Mouse (Mus musculus) kidney, embryonic 15.5 days (tissue): ENCODE measurements around the gene a. TPM values are rescaled to one million over a fixed set of nuclear protein-coding genes. Genes with fewer than 3 reads are reported as not detected.

ENCODE experiments used
- ATAC-seq: fragments of 200-750 bp; cut with Nextera tagmentation; replicated peaks from 2 replicates; pipeline ENCODE4 v1.8.0; 2017; ENCODE audit warnings: moderate TSS enrichment; ENCODE audit not compliant: low FRiP score
- H3K27ac ChIP-seq: fragments of 300-500 bp; sonication (generic); 2 replicates; pipeline ENCODE4 v1.5.1; 2015; ENCODE audit warnings: mild to moderate bottlenecking, inconsistent platforms
- H3K27me3 ChIP-seq: fragments of 300-500 bp; sonication (generic); 2 replicates; pipeline ENCODE4 v1.6.1; 2015; ENCODE audit warnings: inconsistent platforms
- H3K36me3 ChIP-seq: fragments of 300-500 bp; sonication (generic); 2 replicates; pipeline ENCODE4 v1.6.1; 2015; ENCODE audit warnings: inconsistent platforms
- H3K4me1 ChIP-seq: fragments of 300-500 bp; sonication (generic); 2 replicates; pipeline ENCODE4 v1.6.1; 2015; ENCODE audit warnings: inconsistent platforms
- H3K4me2 ChIP-seq: fragments of 300-500 bp; sonication (generic); 2 replicates; pipeline ENCODE4 v1.6.1; 2015; ENCODE audit warnings: moderate library complexity, mild to moderate bottlenecking, inconsistent platforms
- H3K4me3 ChIP-seq: fragments of 300-500 bp; sonication (generic); replicated peaks from 2 replicates; pipeline ENCODE4 v1.5.1; 2015; ENCODE audit warnings: mild to moderate bottlenecking, inconsistent platforms
- H3K9ac ChIP-seq: fragments of 300-500 bp; sonication (generic); 2 replicates; pipeline ENCODE4 v1.6.1; 2015; ENCODE audit warnings: mild to moderate bottlenecking, inconsistent platforms
- H3K9me3 ChIP-seq: fragments of 300-500 bp; sonication (generic); replicated peaks from 2 replicates; pipeline ENCODE4 v1.6.1; 2016; ENCODE audit warnings: inconsistent platforms
- WGBS: fragments of 180-500 bp; shearing (Covaris S2); methylation state at CpG from one replicate; pipeline ENCODE4 v1.1.7; 2015; ENCODE audit warnings: mixed read lengths; 5-methylcytosine and 5-hydroxymethylcytosine counted together
- polyA plus RNA-seq: library from polyadenylated mRNA; unstranded; fragments of >200 nt; fragmentation: Nextera tagmentation; extraction: Ambion mirVana; gene quantifications from 2 replicates; pipeline ENCODE4 v1.2.1, GENCODE M21; 2015

The a gene
- polyA plus RNA-seq, 1 experiment from 2014 or later, result 0.91 TPM

DNA sequence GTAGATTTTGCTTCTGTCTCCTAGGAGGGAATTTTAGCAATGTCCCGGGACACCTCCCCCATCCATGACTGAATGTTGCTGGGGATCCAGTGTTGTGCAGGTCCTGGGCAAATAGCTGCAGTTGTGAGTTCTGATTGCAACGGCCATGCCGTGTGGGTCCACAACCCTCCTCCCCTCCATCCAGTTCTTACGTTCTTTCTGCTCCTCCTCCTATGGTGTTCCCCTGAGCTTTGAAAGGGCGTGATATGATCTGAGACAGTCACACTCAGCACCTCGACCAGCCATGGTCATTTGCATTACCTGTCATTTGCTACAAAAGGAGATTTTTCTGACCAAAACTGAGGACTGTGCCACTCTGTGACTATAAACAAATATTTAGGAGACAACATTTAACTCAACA lies 284.4 kb downstream of the a start:
- no peaks in the 10 kb centered on the region for H3K27me3 ChIP-seq
- no peak overlapping the region for H3K27ac ChIP-seq
- 80% methylated on average over 6 of the region's 6 CpGs for WGBS
- H3K36me3 ChIP-seq, result no peaks in the 10 kb centered on the region
- peaks cover 34% of the 10 kb centered on the region for H3K4me1 ChIP-seq
- H3K9ac ChIP-seq, result no peak overlapping the region
- no peak overlapping the region for H3K4me3 ChIP-seq
- H3K9me3 ChIP-seq, result no peaks in the 10 kb centered on the region
- ATAC-seq, result no peak
- H3K4me2 ChIP-seq, result no peak overlapping the region

DNA sequence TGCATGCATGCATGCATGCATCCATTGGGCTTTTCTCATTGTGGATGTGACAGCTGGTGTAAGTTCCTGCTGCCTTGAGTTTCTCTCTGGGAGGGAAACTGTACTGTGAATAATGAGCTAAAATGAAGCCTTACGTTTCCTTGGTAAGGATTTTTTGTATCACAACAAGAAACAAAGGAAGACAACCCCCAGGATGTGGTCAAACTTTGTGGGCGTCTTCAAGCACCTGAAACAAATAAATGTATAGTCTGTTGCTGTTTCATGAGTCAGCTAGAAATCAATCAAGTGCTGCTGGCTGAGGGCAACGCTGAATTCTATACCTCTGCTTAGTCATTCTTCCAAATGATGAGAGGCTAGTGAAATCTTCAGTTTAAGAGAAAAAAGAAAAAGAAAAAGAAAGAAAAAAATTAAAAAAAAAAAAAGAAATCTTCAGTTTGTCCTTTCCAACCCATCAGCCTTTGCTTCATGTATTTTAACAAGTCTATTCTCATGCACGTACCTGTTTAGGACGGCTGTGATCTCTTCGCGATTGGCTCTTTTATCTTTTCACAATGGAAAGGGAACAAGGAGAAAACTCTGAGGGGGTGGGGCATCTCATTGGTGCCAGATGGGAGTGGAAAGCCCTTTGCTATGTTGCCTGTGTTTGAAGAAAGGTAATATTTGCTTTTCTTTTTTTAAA lies 288.4 kb downstream of the a start:
- WGBS, result 41% methylated on average over 7 of the region's 7 CpGs
- H3K36me3 ChIP-seq, result no peaks in the 10 kb centered on the region
- ATAC-seq, result no peak

GRCm38 (mm10) chr2:155080179-155080530 lies 289.0 kb downstream of the a start:
- no peak for ATAC-seq
- Histone ChIP-seq H3K9me3 (no peaks in the 10 kb centered on the region), H3K27ac (no peak overlapping the region), H3K4me1 (peaks cover 6% of the 10 kb centered on the region), H3K4me3 (no peak overlapping the region), H3K27me3 (no peaks in the 10 kb centered on the region), H3K4me2 (no peak overlapping the region), H3K36me3 (no peaks in the 10 kb centered on the region), H3K9ac (no peak overlapping the region)
- WGBS, result 69% methylated on average over 4 of the region's 4 CpGs

More for the DNA sequence above, 288.4 kb downstream of the a start:
- Histone ChIP-seq H3K9me3 (no peaks in the 10 kb centered on the region), H3K4me2 (no peak overlapping the region), H3K4me3 (no peak overlapping the region), H3K27ac (no peak overlapping the region), H3K27me3 (no peaks in the 10 kb centered on the region), H3K9ac (no peak overlapping the region), H3K4me1 (peaks cover 12% of the 10 kb centered on the region)

- H3K4me2 ChIP-seq, result no peak overlapping the region
- no peak overlapping the region for H3K9ac ChIP-seq
- no peaks in the 10 kb centered on the region for H3K36me3 ChIP-seq
- no peaks in the 10 kb centered on the region for H3K9me3 ChIP-seq
- H3K27me3 ChIP-seq, result no peaks in the 10 kb centered on the region
- no peak overlapping the region for H3K27ac ChIP-seq
- 86% methylated on average over 3 of the region's 3 CpGs for WGBS
- ATAC-seq, result no peak
- no peak overlapping the region for H3K4me3 ChIP-seq
- H3K4me1 ChIP-seq, result no peaks in the 10 kb centered on the region
Observed at GRCm38 (mm10) chr2:155081056-155081455, 289.9 kb downstream of the a start.

DNA sequence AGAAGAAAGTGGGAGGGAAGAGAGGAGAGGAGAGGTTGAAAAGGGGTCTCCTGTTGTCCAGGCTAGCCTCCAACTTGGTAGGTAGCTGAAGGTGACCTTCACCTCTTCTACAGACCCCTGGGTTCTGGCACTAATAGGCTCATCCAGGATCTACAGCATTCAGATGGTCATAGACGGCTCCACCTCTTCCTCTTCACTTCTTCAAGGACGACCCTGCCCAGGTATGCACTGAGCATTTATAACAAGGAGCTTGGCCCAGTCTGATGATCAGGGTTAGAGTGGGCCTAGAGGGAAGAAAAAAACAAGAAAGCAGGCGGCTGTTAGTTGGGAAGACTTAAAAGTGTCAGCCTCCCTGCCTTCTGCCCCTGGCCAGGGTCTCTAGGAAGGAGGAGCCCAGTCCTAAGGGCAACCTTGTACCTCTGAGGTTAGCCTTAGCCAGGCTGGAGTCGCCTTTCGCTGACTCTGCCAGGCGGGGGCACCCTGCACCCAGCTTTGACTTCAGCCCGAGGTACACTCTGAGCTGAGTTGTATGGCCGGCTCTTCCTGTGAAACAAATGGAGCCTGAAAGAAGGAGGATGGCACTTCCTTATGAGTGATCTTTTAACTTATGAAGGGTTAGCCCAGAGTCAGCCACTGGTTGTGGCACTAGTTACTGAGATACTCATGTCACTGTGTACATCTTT lies 291.1 kb downstream of the a start:
- Histone ChIP-seq H3K4me1 (no peaks in the 10 kb centered on the region), H3K27ac (no peak overlapping the region), H3K4me2 (no peak overlapping the region), H3K4me3 (no peak overlapping the region), H3K9me3 (no peaks in the 10 kb centered on the region), H3K27me3 (no peaks in the 10 kb centered on the region), H3K9ac (no peak overlapping the region), H3K36me3 (no peaks in the 10 kb centered on the region)
- 14% methylated on average over 8 of the region's 8 CpGs for WGBS
- peak; percentile 88 for ATAC-seq

DNA sequence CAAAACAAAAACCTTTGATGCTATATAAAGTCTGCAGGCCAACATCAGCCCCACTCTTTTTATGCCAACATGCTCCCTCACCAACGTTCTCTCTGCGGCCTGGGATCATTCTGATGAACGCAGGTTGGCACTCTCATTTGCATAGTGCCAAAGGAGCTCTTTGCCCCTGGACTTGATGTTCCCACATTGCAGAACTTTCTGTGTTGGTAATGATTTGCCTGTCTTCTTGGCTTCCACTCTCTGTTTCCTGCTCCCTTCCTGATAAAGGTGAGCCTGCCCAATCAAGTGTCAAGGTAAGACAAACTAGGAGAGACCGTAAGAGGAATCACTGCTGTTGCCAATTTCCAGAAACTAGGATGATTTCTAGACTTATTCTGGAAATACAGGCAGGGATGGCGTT lies 293.3 kb downstream of the a start:
- H3K36me3 ChIP-seq, result no peaks in the 10 kb centered on the region
- no peak overlapping the region for H3K9ac ChIP-seq
- H3K27me3 ChIP-seq, result no peaks in the 10 kb centered on the region
- H3K27ac ChIP-seq, result no peak overlapping the region
- H3K4me1 ChIP-seq, result no peaks in the 10 kb centered on the region
- no peak overlapping the region for H3K4me2 ChIP-seq
- no peaks in the 10 kb centered on the region for H3K9me3 ChIP-seq
- H3K4me3 ChIP-seq, result no peak overlapping the region
- WGBS, result 81% methylated on average over 5 of the region's 5 CpGs
- ATAC-seq, result no peak

- WGBS, result 84% methylated on average over 5 of the region's 5 CpGs
- Histone ChIP-seq H3K9ac (no peak overlapping the region), H3K4me2 (no peak overlapping the region), H3K27me3 (no peaks in the 10 kb centered on the region), H3K4me1 (no peaks in the 10 kb centered on the region), H3K9me3 (no peaks in the 10 kb centered on the region), H3K4me3 (no peak overlapping the region), H3K36me3 (no peaks in the 10 kb centered on the region), H3K27ac (no peak overlapping the region)
- ATAC-seq, result no peak
Observed at GRCm38 (mm10) chr2:155086328-155086727, 295.1 kb downstream of the a start.

DNA sequence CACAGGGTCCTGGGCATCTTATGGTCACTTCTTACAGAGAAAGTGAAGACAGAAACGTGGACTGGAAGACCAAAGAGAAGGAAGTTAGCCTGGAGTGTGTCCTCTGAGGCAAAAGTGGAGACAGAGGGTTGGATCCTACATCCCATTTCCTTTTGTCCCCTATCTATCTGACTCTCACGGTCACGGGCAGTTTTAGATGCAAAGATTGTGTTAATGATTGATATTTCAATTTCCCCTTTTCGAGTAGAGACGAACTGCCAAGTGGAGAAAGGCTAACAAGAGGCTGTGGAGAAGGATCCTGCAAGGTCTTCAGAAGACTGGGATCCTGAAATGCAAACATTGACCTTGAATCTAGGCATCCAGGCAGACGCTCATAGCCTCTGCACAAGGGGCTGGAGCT lies 297.1 kb downstream of the a start:
- H3K9ac ChIP-seq, result no peak overlapping the region
- H3K9me3 ChIP-seq, result no peaks in the 10 kb centered on the region
- no peak overlapping the region for H3K4me2 ChIP-seq
- WGBS, result 72% methylated on average over 6 of the region's 6 CpGs
- no peak overlapping the region for H3K4me3 ChIP-seq
- no peak overlapping the region for H3K27ac ChIP-seq
- ATAC-seq, result no peak
- H3K4me1 ChIP-seq, result 0 out of 2 replicates have a peak, but pooled peaks cover under 1% of the 10 kb centered on the region
- no peaks in the 10 kb centered on the region for H3K27me3 ChIP-seq
- H3K36me3 ChIP-seq, result no peaks in the 10 kb centered on the region

- Histone ChIP-seq H3K4me3 (no peak overlapping the region), H3K27ac (no peak overlapping the region), H3K27me3 (no peaks in the 10 kb centered on the region), H3K9ac (no peak overlapping the region), H3K4me1 (0 out of 2 replicates have a peak, but pooled peaks cover 2% of the 10 kb centered on the region), H3K9me3 (no peaks in the 10 kb centered on the region), H3K36me3 (no peaks in the 10 kb centered on the region), H3K4me2 (no peak overlapping the region)
- 62% methylated on average over 13 of the region's 13 CpGs for WGBS
- no peak for ATAC-seq
Observed at GRCm38 (mm10) chr2:155090909-155091742, 299.9 kb downstream of the a start.

DNA sequence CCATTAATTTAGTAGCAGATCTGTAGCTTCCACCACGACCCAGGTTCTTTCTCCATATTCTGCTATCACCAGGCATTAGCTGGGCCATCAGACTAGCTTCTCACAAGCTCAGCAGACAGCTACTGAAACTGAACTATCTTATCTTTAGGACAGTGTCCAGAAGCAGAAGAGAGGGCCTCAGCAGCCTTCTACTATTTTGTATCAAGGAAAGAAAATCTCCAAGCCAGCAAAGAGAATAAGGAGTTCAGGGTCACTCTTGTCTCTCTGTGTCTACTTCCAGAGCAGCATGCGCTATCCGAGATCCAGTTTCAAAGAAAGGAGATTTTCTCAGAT lies 300.5 kb downstream of the a start:
- no peak overlapping the region for H3K4me3 ChIP-seq
- H3K27ac ChIP-seq, result no peak overlapping the region
- H3K36me3 ChIP-seq, result no peaks in the 10 kb centered on the region
- H3K4me1 ChIP-seq, result 0 out of 2 replicates have a peak, but pooled peaks cover 2% of the 10 kb centered on the region
- no peaks in the 10 kb centered on the region for H3K27me3 ChIP-seq
- no peak for ATAC-seq
- no peaks in the 10 kb centered on the region for H3K9me3 ChIP-seq
- H3K9ac ChIP-seq, result no peak overlapping the region
- no peak overlapping the region for H3K4me2 ChIP-seq
- 76% methylated on average over 3 of the region's 3 CpGs for WGBS

DNA sequence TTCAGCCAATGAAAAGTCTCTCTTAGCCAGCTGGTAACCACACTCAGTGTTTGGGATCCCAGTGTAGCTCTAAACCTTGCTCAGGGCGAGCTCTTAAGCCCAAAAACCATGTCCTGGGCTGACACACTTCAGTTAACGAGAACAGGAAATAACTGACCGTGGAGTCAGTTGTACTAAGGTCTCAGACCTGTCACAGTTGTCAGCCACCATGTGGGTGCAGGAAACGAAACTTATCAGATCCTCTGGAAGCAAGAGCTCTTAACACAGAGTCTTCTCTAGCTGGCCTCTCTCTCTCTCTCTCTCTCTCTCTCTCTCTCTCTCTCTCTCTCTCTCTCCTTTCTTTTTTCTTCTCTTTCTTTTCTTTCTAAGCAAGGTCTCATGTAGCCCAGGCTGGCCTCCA lies 302.2 kb downstream of the a start:
- Histone ChIP-seq H3K9ac (no peak overlapping the region), H3K4me1 (0 out of 2 replicates have a peak, but pooled peaks cover 2% of the 10 kb centered on the region), H3K36me3 (no peaks in the 10 kb centered on the region), H3K4me2 (no peak overlapping the region), H3K9me3 (no peaks in the 10 kb centered on the region), H3K27me3 (no peaks in the 10 kb centered on the region), H3K4me3 (no peak overlapping the region), H3K27ac (no peak overlapping the region)
- ATAC-seq, result no peak
- 32% methylated on average over 4 of the region's 4 CpGs for WGBS

DNA sequence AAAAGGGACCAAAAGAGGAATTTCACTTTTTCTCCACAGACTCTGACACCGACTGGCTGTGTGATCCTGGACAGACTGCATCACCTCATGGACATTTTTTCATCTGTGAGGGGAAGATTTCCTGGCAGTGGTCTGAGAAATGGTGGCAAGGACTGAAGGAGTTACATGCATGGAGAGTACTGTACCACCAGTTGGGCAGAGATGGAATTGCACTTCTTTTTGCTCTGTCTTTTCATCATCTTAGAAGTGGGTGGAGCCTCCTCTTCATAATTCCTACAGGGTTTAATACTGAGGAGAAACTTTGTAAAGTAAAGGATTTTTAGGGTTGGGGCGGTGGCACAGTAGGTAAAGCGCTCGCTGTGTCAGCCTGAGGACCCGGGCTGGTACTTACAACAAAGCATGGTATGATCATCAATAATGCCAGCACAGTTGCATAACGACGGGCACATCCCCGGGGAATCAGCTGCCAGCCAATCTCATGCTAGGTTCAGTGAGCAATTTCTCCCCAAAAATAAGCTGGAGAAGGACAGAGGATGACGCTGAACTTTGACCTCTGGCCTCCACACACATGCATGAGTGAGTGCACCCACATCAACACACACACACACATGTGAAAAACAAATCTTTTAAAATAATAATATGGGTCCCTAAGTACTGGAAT lies 307.6 kb downstream of the a start:
- Histone ChIP-seq H3K4me2 (no peak overlapping the region), H3K9ac (no peak overlapping the region), H3K4me1 (0 out of 2 replicates have a peak, but pooled peaks cover 10% of the 10 kb centered on the region), H3K36me3 (no peaks in the 10 kb centered on the region), H3K27ac (no peak overlapping the region), H3K27me3 (no peaks in the 10 kb centered on the region), H3K9me3 (no peaks in the 10 kb centered on the region), H3K4me3 (no peak overlapping the region)
- 88% methylated on average over 9 of the region's 9 CpGs for WGBS
- ATAC-seq, result no peak
